Mouse (Mus musculus): ENCODE measurements around the gene Cited2.
A peak's percentile ranks its signal among the peaks of the same experiment; 100 is the strongest.

Gene Cited2

DNA sequence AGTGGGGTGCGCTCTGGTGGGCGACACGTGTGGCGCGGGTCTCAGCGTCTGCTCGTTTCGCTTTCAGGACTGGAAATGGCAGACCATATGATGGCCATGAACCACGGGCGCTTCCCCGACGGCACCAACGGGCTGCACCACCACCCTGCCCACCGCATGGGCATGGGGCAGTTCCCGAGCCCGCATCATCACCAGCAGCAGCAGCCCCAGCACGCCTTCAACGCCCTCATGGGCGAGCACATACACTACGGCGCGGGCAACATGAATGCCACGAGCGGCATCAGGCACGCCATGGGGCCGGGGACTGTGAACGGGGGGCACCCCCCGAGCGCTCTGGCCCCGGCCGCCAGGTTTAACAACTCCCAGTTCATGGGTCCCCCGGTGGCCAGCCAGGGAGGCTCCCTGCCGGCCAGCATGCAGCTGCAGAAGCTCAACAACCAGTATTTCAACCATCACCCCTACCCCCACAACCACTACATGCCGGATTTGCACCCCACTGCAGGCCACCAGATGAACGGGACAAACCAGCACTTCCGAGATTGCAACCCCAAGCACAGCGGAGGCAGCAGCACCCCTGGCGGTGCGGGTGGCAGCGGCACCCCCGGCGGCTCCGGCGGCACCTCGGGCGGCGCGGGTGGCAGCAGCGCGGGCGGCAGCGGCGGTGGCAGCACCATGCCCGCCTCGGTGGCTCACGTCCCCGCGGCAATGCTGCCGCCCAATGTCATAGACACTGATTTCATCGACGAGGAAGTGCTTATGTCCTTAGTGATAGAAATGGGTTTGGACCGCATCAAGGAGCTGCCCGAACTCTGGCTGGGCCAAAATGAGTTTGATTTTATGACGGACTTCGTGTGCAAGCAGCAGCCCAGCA lies 1.1 kb downstream of the Cited2 start:
- peak; percentile 70 for DNase-seq

- no peak for DNase-seq
Measured at GRCm38 (mm10) chr10:17725037-17725584, 2.1 kb downstream of the Cited2 start.

GRCm38 (mm10) chr10:17725644-17726372 lies 2.8 kb downstream of the Cited2 start:
- no peak for DNase-seq

- DNase-seq = no peak
Measured at GRCm38 (mm10) chr10:17726373-17726720, 3.3 kb downstream of the Cited2 start.

GRCm38 (mm10) chr10:17727161-17727925 lies 4.3 kb downstream of the Cited2 start:
- peak; percentile 12 for DNase-seq

- peak; percentile 15 for DNase-seq
Measured at GRCm38 (mm10) chr10:17727926-17728279, 4.9 kb downstream of the Cited2 start.

GRCm38 (mm10) chr10:17728711-17729110 lies 5.7 kb downstream of the Cited2 start:
- no peak for DNase-seq

GRCm38 (mm10) chr10:17729476-17729875 lies 6.5 kb downstream of the Cited2 start:
- DNase-seq = no peak

- peak; percentile 67 for DNase-seq
Measured at GRCm38 (mm10) chr10:17733057-17733456, 10.0 kb downstream of the Cited2 start.

GRCm38 (mm10) chr10:17742581-17742980 lies 19.6 kb downstream of the Cited2 start:
- DNase-seq = no peak

GRCm38 (mm10) chr10:17752478-17752877 lies 29.5 kb downstream of the Cited2 start:
- DNase-seq = no peak

- DNase-seq = no peak
Measured at GRCm38 (mm10) chr10:17759772-17760171, 36.8 kb downstream of the Cited2 start.

- DNase-seq = no peak
Measured at GRCm38 (mm10) chr10:17760750-17761613, 38.0 kb downstream of the Cited2 start.

DNA sequence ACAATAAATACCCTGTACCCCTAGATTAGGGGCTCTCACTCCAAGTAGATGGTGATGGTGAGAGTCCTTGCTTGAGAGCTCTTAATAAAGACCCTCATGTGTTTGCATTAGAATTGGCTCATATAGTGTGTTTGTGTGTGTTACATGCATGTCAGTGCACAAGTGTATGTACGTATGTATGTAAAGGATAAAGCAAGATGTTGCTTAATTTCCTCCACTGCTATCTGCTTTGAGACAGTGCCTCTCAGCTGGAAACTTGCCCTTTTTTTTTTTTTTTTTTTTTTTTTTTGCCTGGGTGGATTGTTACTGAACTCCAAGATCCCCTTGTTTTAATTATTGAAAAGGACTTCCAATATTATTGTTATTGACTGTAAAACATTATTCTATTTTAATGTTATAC lies 38.6 kb downstream of the Cited2 start:
- no peak for DNase-seq

DNA sequence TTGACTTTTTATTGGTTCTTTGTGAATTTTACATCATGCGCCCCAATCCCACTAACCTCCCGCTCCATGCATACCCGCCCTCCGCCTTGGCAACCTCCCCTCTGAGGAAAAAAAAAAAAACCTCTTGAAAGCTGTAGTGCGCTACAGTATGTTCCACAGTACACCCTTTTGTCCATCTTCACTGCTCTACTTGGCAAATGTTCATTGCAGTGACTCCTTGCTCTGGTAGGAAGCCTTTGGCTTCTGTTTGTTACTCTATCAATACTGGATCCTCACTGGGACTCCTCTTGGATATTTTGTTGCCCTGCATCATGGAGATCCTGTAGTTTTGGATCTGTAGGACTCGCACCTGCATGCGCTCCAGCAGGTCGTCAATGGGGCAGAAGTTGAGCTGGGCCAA lies 39.9 kb downstream of the Cited2 start:
- DNase-seq = no peak

- DNase-seq = peak; percentile 48
Measured at GRCm38 (mm10) chr10:17769856-17770255, 46.8 kb downstream of the Cited2 start.

- no peak for DNase-seq
Measured at GRCm38 (mm10) chr10:17772364-17772763, 49.3 kb downstream of the Cited2 start.

DNA sequence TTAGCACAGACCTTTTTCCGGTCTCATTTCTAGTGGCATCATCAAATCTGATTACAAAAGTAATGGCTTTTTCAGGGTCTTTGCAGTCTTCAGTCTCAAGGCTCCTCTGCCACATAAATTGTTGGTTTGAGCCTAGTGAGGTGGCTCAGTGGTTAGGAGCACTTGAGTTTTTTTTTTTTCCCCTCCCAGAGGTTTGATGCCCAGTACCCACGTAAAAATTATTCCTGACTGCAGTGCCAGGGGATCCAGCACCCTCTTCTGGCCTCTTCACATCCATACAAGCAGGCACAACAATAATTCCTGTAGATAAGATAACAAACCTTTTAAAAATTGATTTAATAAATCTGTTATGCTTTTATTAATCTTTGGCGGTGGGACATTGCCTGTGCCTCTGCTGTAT lies 51.3 kb downstream of the Cited2 start:
- DNase-seq = no peak

DNA sequence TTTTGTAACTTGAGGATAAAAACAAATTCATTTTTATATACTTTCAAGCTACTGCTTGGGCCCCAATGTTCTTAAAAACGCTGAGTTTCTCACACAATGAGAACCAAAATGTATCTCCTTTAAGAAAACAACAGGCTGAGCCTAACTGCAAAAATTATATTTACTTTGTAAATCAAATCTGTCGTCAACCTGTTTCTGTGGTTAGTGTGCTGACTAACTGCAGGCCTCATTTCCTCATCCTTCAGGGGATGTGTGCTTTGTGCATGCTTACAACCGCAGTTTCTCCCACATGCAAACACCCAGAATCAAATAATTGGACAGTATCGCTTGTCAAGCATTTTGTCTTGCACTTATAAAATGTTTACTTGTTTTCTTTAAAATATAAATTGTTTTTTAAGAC lies 52.1 kb downstream of the Cited2 start:
- DNase-seq = no peak

Data from layer of hippocampus, adult 9-11 months (tissue).